Mouse (Mus musculus) ovary, postnatal 10 days (tissue): ENCODE measurements around the gene Lrrc8b.
A peak's percentile ranks its signal among the peaks of the same experiment; 100 is the strongest.

Experiments
- DNase-seq: peaks from one replicate; pipeline ENCODE4 v3.0.0; 2022; ENCODE audit warnings: low spot score

Gene Lrrc8b

DNA sequence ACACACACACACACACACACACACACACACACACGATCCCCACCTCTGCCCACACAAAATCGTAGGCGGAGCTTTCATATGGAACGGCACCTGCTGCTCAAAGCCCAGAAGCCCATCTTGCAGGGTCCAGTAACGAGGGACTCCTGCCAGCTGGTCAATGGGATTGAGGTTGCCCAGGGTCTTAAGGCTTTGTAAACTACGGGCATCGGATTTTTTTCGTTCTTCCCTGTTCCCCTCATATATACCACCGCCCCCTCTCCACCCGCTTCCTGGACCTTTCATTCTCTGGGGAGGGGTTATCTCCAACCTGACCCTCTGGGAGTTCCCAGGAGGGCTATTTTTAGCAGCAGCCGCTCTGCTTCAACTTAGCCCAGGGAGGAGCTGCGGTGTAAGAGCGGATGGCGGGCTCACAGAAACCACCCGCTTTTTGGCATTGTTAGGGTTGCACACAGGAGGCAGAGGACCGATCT is 103.1 kb downstream of the Lrrc8b start:
- no peak for DNase-seq

DNA sequence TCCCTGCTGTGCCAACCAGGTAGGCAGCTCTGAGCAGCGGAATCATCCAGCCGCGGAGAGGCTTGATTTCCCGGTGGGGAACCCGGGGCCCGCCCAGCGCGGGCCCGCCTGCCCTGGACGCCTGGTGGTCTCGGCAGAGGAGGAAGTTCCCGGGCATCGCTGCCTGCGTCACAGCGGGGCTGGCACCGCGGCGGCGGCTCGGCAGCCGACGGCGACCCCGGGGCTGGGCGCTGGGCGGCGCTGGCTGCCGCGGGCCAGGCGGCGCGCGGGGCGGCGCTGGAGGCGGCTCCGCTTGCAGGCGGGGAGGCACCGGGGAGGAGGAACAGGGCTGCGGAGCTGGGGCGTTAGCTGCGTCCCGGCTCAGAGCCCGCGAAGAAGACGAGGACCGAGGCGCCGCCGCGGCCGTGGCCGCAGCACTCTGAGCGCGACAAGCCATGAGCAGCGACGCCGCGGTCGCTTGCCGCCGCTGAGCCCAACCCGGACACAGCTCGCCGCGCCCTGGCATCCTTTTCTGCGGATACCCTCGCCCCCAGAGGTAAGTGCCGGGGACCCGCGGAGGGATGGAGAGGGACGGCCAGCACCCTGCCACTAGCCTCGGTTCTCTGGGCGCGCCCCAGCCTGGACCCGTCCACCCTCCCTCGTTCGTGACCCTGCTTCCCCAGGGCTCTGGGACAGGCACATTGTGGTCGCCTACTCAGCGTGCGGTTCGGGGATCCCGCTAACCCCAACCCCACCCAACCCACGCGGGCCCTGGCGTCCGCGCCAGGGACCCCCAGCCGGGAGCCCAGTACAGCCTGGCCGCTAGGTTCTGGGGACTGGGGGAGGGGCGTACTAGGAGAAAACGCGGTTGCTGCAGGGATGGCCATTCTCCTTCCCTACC is 103.8 kb downstream of the Lrrc8b start, which contains the start of gene Lrrc8c:
Gene Lrrc8c (plus strand): TSS at position 293 of the 880 bp plus-strand sequence.
- DNase-seq = peak; percentile 68

DNA sequence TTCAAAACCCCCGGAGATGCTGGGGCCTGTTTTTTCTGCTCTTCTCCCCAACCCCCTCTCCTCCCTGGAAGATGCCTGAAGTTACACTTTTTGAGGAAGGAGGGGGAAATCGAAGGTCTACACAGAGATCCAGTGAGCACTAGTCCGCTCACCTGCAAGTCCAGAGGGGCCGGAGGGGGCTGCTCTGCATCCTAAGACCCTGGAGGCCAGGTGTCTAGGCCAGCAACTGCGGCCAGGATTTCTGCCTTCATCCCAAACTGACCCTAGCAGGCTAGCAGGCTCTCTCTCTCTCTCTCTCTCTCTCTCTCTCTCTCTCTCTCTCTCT is 104.4 kb downstream of the Lrrc8b start:
- no peak for DNase-seq

DNA sequence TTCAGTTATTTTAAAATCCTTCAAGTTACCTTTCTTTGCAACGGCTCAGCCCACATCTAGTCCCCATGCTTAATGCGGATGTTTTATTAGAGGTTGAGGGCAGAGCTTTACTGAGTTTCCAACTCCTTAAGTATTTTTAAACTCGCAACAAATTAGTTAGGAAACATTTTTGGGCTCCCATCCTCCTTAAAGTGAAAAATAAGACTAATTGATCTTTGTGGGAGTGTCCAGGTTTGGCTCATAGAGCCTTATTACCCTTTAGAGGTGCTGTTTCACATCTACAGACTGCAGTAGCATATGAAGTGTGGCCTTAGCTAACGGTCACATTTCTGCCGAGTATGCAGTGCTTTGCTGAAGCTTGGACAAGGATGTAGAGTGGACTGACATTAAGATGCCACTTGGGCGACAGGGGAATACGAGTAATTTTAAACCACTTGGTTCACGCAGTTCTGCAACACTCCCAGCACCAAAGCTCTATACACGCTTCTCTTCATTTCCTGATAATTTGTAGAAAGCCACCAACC is 104.9 kb downstream of the Lrrc8b start:
- DNase-seq = no peak

DNA sequence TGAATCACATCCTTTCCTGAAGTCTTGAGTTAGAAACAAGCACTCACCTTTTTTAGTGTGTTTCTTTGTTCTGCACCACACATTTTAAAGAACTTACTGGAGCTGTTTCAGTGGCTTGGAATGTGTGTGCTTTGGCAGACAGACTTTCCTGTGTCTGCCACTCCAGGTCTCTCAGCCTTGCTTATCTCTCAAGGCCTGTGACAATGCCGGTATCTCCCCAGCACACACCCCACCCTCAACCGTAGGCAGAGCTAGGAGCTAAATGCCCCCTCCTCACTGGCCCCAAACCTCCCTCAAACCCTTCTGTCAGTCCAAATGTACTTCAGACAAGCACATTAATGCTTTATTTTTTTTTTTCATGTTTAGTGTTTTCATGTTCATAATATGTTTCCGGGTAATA is 107.9 kb downstream of the Lrrc8b start:
- no peak for DNase-seq

DNA sequence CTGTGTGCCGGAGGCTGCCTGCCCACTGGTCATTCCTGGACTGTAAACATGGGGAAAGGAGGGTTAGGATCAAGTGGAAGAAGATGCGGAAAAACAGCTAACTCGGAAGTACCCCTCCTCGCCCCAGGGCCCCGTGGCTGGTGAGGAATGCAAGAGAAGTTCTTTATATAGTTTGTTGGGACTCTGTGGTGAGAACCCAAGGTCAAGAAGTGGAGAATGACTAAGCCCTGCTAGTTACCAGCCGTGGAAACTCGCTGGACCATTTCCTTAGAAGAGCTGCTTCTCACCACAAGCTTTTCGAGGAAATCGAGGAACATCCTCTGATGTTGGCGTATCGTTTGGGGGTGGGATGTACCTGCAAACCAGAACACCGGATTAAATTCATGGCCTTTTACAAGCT is 109.4 kb downstream of the Lrrc8b start:
- no peak for DNase-seq

DNA sequence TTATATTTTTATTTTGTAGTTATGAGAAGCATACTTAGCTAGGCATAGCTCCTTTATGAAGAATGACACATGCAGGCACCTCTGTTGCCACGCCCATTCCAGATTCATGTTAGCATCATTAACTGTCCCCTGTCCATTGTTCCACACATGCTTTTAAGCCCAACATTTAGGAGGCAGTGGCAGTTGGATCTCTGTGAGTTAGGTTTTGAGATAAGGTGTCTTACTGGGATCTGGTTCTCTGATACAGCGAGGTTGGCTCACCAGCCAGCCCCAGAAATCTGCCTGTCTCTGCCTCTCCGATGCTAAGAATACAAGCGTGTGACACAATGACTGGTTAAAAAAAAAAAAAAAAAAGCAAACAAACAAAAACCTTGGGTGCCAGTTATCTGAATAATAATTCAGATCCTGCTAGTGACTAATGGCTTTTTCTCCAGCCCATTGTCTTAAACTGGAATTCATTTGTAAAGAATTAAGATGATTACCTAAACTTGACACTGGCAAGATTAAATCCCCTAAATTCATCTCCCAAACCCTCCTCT is 110.6 kb downstream of the Lrrc8b start:
- DNase-seq = no peak

DNA sequence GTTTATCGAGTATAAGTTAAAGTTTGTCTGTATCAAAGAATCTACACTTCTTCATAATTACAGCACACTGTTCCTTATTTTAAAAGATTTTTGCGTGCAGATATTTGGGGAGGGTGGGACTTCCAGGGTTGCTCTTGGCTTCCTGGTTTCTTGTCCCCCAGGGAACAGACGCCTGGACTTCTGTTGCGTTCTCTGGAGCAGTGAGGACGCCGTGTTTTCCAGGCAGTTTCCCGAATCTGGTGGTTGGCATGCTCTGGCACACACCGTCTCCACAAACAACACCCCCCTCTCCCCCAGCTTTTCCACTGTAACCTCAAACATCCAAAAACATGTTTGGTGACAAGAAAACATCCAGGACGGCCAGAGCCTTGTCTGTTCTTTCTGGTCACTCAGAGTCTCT is 111.2 kb downstream of the Lrrc8b start:
- no peak for DNase-seq

DNA sequence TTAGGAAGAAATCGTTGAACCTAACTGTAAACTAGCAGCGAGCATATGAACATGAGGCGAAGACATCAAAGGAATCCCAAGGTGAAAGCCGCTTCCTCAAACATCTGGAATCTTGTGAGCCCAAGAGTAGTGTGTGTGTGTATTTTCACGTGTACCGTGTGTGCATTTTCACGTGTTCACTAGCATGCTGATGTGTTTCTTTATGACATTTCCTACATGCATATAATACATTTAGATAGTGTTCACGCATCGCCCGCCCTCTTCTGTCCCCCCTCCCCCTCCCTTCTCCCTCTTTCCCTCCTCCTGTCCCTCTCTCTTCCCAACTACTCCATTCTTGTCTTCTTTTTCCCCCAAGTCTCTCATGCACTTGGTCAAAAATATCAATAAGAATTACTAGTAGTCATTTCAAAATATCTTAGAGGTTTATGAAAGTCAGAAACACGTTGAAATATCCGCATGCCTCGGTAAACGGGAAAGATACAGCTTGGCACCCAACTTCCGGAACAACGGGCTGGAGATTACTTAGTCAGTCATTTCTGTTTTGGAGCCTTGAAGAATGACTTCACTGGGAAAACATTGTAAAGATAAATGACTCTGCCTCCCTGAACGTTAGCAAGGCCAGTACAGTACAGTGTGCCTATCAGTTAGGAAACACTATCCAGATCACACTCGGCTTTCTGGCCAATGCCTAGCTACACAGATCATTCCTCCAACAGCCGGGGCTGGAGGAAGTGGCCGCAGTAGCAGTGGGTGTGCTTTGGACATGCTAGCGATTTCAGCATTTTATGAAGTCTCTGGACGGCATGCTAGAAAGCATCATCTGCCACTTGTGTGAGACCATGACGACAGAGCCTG is 112.1 kb downstream of the Lrrc8b start:
- no peak for DNase-seq

DNA sequence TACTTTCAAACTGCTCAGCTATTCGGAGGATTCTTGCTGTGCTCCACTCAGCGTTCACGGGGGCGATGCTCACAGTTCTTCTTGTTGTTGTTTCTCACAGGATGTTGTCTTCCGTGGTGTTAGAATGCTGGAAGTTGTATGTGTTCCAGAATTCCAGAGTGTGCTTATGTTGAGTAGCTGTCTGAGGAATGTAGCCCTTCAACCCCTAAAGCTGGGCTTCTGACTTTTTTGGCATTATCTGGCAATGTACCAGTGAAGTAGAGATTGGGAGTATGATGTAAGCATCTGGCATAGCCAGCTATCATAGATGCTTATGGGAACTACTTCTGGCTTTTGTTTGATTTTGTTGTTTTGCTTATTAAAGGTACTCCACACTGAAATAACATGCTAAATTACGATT is 115.0 kb downstream of the Lrrc8b start:
- DNase-seq = no peak

DNA sequence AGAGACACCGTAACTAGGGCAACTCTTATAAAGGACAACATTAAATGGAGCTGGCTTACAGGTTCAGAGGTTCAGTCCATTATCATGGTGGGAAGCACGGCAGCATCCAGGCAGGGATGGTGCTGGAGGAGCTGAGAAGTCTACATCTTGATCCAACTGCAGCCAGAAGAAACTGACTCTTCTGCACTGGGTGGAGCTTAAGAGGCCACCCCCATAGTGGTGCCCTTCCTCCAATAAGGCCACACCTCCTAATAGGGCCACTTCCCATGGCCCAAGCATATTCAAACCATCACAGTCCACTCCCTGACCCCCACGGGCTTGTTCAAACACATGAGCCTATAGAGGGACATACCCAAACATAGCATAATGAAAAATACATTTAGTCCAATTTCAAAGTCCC is 119.6 kb downstream of the Lrrc8b start:
- no peak for DNase-seq

DNA sequence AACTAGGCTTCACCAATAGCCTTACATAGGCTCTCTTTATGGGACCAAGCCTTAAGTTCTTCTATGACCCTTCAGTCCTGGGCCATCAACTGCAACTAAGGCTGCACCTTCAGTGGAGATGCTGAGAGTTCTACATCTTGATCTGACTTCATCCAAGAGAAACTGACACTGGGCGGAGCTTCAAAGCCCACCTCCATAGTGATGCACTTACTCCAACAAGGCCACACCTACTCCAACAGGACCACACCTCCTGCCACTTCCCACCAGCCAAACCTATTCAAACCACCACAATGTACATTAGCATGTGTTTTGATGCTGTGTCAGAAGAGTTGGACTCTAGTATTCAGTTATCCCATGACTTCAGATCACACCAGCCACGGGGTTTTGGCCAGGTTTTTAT is 120.6 kb downstream of the Lrrc8b start:
- no peak for DNase-seq

DNA sequence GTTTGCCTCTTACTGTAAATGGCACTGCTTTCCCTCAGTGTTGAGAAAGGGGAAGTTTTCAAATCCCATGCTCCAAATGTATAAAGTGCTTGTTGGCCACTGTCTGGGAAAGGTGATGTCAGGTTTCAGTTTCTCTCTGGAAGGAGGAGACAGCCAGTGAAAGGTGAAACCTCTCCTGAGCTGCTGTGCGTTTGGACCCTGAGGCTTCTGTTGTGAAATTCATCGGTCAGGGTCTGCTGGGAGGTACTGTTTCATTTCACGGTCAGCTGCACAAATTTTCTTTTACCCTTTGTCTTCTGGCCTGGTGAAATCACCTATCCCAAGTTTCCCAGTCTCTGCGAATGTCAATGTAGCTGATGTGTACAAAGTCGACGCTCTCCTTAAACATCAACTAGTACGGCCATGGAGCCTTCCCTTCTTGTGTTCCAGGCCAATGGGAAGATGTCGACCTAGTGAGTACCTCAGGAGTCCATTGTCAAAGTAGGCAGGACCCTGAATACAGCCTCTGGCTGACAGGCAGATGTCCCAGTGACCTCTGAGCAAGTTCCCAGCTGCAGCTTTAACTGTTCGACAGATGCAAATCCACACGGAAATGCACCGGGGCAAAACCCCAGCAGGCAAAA is 121.6 kb downstream of the Lrrc8b start:
- DNase-seq = no peak
